Mouse (Mus musculus) heart, postnatal 0 days (tissue): ENCODE measurements around the gene Tmod2. TPM values are rescaled to one million over a fixed set of nuclear protein-coding genes. Genes with fewer than 3 reads are reported as not detected.

ENCODE experiments used
- ATAC-seq: fragments of 200-750 bp; cut with Nextera tagmentation; 2 replicates; pipeline ENCODE4 v1.8.0; 2017; ENCODE audit warnings: low read depth, moderate number of reproducible peaks, moderate library complexity; ENCODE audit not compliant: insufficient read depth
- DNase-seq: peaks from one replicate; pipeline ENCODE4 v3.0.0-alpha.2; 2016; ENCODE audit warnings: low spot score
- H3K27ac ChIP-seq: fragments of 300-500 bp; sonication (generic); 2 replicates; pipeline ENCODE4 v1.5.1; 2014; ENCODE audit warnings: low read depth, mild to moderate bottlenecking
- H3K27me3 ChIP-seq: fragments of 300-500 bp; sonication (generic); 2 replicates; pipeline ENCODE4 v1.6.1; 2014; ENCODE audit warnings: low read length, mixed read lengths; ENCODE audit not compliant: control insufficient read depth, insufficient read depth
- H3K36me3 ChIP-seq: fragments of 300-500 bp; sonication (generic); replicated peaks from 2 replicates; pipeline ENCODE4 v1.6.1; 2014; ENCODE audit warnings: low read length, mixed read lengths; ENCODE audit not compliant: control insufficient read depth, insufficient read depth
- H3K4me1 ChIP-seq: fragments of 300-500 bp; sonication (generic); 2 replicates; pipeline ENCODE4 v1.6.1; 2014; ENCODE audit warnings: antibody characterized with exemption; ENCODE audit not compliant: control insufficient read depth, insufficient read depth
- H3K4me2 ChIP-seq: fragments of 300-500 bp; sonication (generic); 2 replicates; pipeline ENCODE4 v1.6.1; 2014; ENCODE audit warnings: low read depth, mild to moderate bottlenecking, low read length, moderate library complexity
- H3K4me3 ChIP-seq: fragments of 300-500 bp; sonication (generic); 2 replicates; pipeline ENCODE4 v1.5.1; 2014; ENCODE audit warnings: low read depth, low read length
- H3K9ac ChIP-seq: fragments of 300-500 bp; sonication (generic); replicated peaks from 2 replicates; pipeline ENCODE4 v1.6.1; 2014; ENCODE audit warnings: low read depth, low read length, mixed read lengths
- H3K9me3 ChIP-seq: fragments of 300-500 bp; sonication (generic); replicated peaks from 2 replicates; pipeline ENCODE4 v1.6.1; 2016; ENCODE audit warnings: low read length; ENCODE audit not compliant: control insufficient read depth
- CTCF ChIP-seq: IDR thresholded peaks from 2 replicates; pipeline ENCODE4 v1.5.1; 2016; ENCODE audit warnings: antibody characterized with exemption, control low read depth, low read depth
- EP300 ChIP-seq: IDR thresholded peaks from 2 replicates; pipeline ENCODE4 v1.6.1; 2016; ENCODE audit warnings: antibody characterized with exemption, low read depth
- WGBS: fragments of 180-500 bp; shearing (Covaris S2); extraction: QIAGEN DNeasy Blood & Tissue Kit; methylation state at CpG from one replicate; pipeline ENCODE4 v1.1.7; 2014; 5-methylcytosine and 5-hydroxymethylcytosine counted together
- polyA plus RNA-seq: library from polyadenylated mRNA; unstranded; fragments of >200 nt; fragmentation: Nextera tagmentation; extraction: Ambion mirVana; gene quantifications from 2 replicates; pipeline ENCODE4 v1.2.1, GENCODE M21; 2015
- total RNA-seq: library from RNA; depleted of rRNA; stranded (reverse); fragments of >200 nt; gene quantifications from 2 replicates; pipeline ENCODE4 v1.2.3, GENCODE M21; 2014; ENCODE audit warnings: low replicate concordance

The Tmod2 gene
- total and polyA plus RNA-seq, 2 experiments from 2014 or later = 3.5 to 4.3 TPM

- TF ChIP-seq CTCF (no peak), EP300 (no peak)
- Histone ChIP-seq H3K27ac (no peak overlapping the region), H3K9me3 (no peaks in the 10 kb centered on the region), H3K36me3 (no peaks in the 10 kb centered on the region), H3K27me3 (no peaks in the 10 kb centered on the region), H3K4me3 (no peak overlapping the region), H3K4me1 (no peaks in the 10 kb centered on the region), H3K4me2 (no peak overlapping the region), H3K9ac (no peak overlapping the region)
- ATAC-seq (no peak), DNase-seq (no peak)
- 58% methylated on average over 3 of the region's 3 CpGs for WGBS
Measured at GRCm38 (mm10) chr9:75616560-75616959, 5.4 kb upstream of the Tmod2 start.

GRCm38 (mm10) chr9:75609965-75610364 lies 1.2 kb downstream of the Tmod2 start:
- Histone ChIP-seq H3K27ac (no peak overlapping the region), H3K4me2 (peak overlapping the region; percentile 99), H3K9me3 (no peaks in the 10 kb centered on the region), H3K36me3 (no peaks in the 10 kb centered on the region), H3K4me3 (peak overlapping the region; percentile 69; the same call in 1 of the 2 replicates), H3K27me3 (peaks cover 26% of the 10 kb centered on the region), H3K4me1 (no peaks in the 10 kb centered on the region), H3K9ac (no peak overlapping the region)
- no peak for TF ChIP-seq EP300
- no peak for TF ChIP-seq CTCF
- DNase-seq = no peak
- ATAC-seq = no peak
- WGBS = 31% methylated on average over 16 of the region's 16 CpGs

GRCm38 (mm10) chr9:75609505-75609904 lies 1.6 kb downstream of the Tmod2 start:
- no peak overlapping the region for H3K4me2 ChIP-seq
- no peak overlapping the region for H3K27ac ChIP-seq
- H3K36me3 ChIP-seq = no peaks in the 10 kb centered on the region
- no peak for TF ChIP-seq CTCF
- TF ChIP-seq EP300 = no peak
- H3K4me3 ChIP-seq = no peak overlapping the region
- H3K27me3 ChIP-seq = peaks cover 26% of the 10 kb centered on the region
- no peaks in the 10 kb centered on the region for H3K9me3 ChIP-seq
- 54% methylated on average over 1 of the region's 1 CpGs for WGBS
- DNase-seq (no peak), ATAC-seq (no peak)
- no peaks in the 10 kb centered on the region for H3K4me1 ChIP-seq
- no peak overlapping the region for H3K9ac ChIP-seq

GRCm38 (mm10) chr9:75607496-75607895 lies 3.6 kb downstream of the Tmod2 start:
- TF ChIP-seq CTCF = no peak
- no peak for TF ChIP-seq EP300
- Histone ChIP-seq H3K27ac (no peak overlapping the region), H3K9me3 (no peaks in the 10 kb centered on the region), H3K27me3 (peaks cover 26% of the 10 kb centered on the region), H3K9ac (no peak overlapping the region), H3K4me1 (no peaks in the 10 kb centered on the region), H3K4me3 (no peak overlapping the region), H3K4me2 (no peak overlapping the region), H3K36me3 (no peaks in the 10 kb centered on the region)
- WGBS = 82% methylated on average over 4 of the region's 4 CpGs
- DNase-seq (no peak), ATAC-seq (no peak)

GRCm38 (mm10) chr9:75601510-75601909 lies 9.6 kb downstream of the Tmod2 start:
- TF ChIP-seq CTCF (no peak), EP300 (no peak)
- 46% methylated on average over 12 of the region's 12 CpGs for WGBS
- H3K9me3 ChIP-seq = no peaks in the 10 kb centered on the region
- no peaks in the 10 kb centered on the region for H3K27me3 ChIP-seq
- 0 out of 2 replicates have a peak, but pooled peaks cover 13% of the 10 kb centered on the region for H3K4me1 ChIP-seq
- ATAC-seq (peak; percentile 41), DNase-seq (no peak)
- H3K36me3 ChIP-seq = no peaks in the 10 kb centered on the region
- H3K4me2 ChIP-seq = peak overlapping the region; percentile 16; the same call in 1 of the 2 replicates
- H3K4me3 ChIP-seq = no peak overlapping the region
- H3K9ac ChIP-seq = no peak overlapping the region
- H3K27ac ChIP-seq = no peak overlapping the region

DNA sequence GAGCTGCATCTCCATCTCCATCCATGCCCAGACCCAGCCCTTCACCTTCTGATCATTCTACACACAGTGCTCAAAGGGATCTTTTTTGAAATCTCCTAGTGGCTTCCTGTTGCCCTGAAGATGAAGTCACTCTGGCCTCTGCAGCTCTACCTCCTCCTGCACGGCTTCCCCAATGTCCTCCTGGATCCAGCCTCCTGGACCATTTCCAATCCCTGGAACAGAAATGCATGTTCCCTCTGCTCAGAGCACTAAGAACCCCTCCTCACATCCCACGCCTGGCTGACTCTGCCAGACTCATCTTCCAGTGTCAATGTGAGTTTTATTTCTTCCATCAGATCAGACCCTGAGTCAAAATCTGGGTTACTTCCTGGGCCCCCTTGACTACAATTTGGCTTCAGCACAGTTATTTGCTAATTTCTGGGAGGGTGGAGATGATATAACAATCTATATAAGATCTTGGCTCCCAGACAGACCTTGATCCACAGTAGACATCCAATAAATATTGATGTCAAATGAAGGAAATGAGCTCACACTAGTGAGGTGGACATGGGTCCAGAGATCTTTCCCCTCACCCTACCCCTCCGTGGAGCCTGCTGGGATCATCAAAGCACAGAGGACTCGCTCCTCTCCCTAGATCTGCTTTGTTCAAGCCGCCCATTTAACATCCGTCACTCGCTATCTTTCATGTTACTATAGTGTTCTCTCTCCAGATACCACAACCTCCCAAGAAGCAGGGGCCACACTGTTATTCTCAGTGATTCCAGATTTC lies 10.8 kb downstream of the Tmod2 start:
- no peak overlapping the region for H3K4me3 ChIP-seq
- 0 out of 2 replicates have a peak, but pooled peaks cover 13% of the 10 kb centered on the region for H3K4me1 ChIP-seq
- no peaks in the 10 kb centered on the region for H3K27me3 ChIP-seq
- ATAC-seq (no peak), DNase-seq (no peak)
- no peak overlapping the region for H3K27ac ChIP-seq
- H3K9ac ChIP-seq = no peak overlapping the region
- 53% methylated on average over 7 of the region's 7 CpGs for WGBS
- H3K36me3 ChIP-seq = no peaks in the 10 kb centered on the region
- no peak for TF ChIP-seq CTCF
- no peak for TF ChIP-seq EP300
- H3K9me3 ChIP-seq = no peaks in the 10 kb centered on the region
- H3K4me2 ChIP-seq = no peak overlapping the region
